Comparison of ENCODE assay signal across 16 mouse cellular contexts in the genomic region with DNA sequence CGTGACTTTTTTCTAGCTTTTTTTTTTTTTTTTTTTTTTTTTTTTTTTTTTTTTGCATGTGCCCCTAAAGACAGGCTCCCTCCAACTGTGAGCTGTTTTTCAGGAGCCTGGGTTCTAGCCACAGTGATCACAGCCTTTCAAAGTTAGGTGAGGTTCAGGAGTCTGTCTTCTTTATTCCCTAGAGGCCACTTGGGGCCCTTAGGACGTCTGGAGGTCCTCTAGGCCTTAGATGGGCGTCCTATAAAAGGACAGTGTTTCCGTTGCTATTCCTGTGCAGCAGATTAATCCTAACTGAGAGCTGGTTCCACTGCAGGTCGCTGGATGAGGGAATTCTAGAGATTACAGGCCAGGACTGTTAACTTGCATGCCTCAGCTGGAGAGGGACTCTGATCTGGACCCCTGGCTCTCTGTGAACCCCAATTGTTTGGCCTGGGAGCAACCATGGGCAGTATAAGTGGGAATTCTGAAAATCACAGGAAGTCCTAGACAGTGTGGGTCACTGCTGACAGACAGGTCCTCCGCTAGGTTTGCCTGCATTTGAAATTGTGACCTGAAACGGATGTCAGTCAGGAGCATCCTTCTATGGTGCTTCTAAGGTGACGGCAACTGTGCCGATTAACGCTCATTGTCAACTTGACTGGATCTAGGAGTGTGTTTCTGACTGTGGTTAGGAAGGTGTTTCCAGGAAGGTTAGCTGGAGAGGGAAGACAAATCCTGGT. TPM values are rescaled to one million over a fixed set of nuclear protein-coding genes. Genes with fewer than 3 reads are reported as not detected.
DNase-seq lines count a peak whose midpoint lies in the region; ATAC-seq and TF ChIP-seq lines count a peak whose summit lies in the region.
"Had no signal": no experiment of that assay in that cellular context is flagged by ENCODE, and none has a peak within 500 bp of the region (broad histone marks: within the 10 kb centered on the region; RNA-seq: fewer than 3 reads in every experiment).

No protein-coding gene starts in this region.

- no peak overlapping the region for H3K4me3 ChIP-seq in heart, embryonic 14.5 days (ENCODE audit: control insufficient read depth in 1 of 2, insufficient read depth in 1 of 2, low read depth in 1 of 2, low read length in 2 of 2)
- no peak overlapping the region for H3K4me3 ChIP-seq in lung, embryonic 15.5 days
- no peak overlapping the region for H3K4me3 ChIP-seq in lung, adult 2 months (replicated peaks; ENCODE audit: extremely low read depth, low read depth, low read length)
- no peak overlapping the region for H3K4me3 ChIP-seq in embryonic facial prominence, embryonic 13.5 days
- H3K4me3 ChIP-seq: layer of hippocampus, adult 2 months; liver, embryonic 15.5 days; stomach, embryonic 15.5 days had no signal

- TF ChIP-seq POLR2A in lung, adult 2 months (IDR thresholded peaks at IDR 0.05; ENCODE audit: borderline replicate concordance, extremely low read depth, low read depth, low read length), result no peak

- no peak for DNase-seq in heart, postnatal 4 days
- no peak for DNase-seq in lung, adult 2 months
- peak; percentile 22 for DNase-seq in ES-CJ7 (ENCODE audit: low read depth, low spot score)
- DNase-seq in urinary bladder, adult 2 months (ENCODE audit: low spot score), result no peak
- DNase-seq: cerebellum, adult 11-12 months; kidney, adult 9 months; thymus, postnatal 14 days had no signal

- peak overlapping the region; percentile 26 for H3K4me2 ChIP-seq in heart, embryonic 14.5 days (ENCODE audit: low read length)
- peak overlapping the region; percentile 38 for H3K4me2 ChIP-seq in lung, embryonic 15.5 days
- H3K4me2 ChIP-seq in embryonic facial prominence, embryonic 13.5 days, result peak overlapping the region; percentile 40; the same call in 1 of the 2 replicates
- H3K4me2 ChIP-seq: liver, embryonic 15.5 days; stomach, embryonic 15.5 days had no signal

- no peak overlapping the region for H3K27ac ChIP-seq in heart, embryonic 14.5 days (replicated peaks in 1 of 2; ENCODE audit: control insufficient read depth in 1 of 2, insufficient read depth in 1 of 2, low read depth in 2 of 2, low read length in 2 of 2)
- H3K27ac ChIP-seq in lung, embryonic 15.5 days, result no peak overlapping the region
- no peak overlapping the region for H3K27ac ChIP-seq in embryonic facial prominence, embryonic 13.5 days
- H3K27ac ChIP-seq: layer of hippocampus, adult 2 months; liver, embryonic 15.5 days; stomach, embryonic 15.5 days had no signal

- H3K36me3 ChIP-seq in heart, embryonic 14.5 days (ENCODE audit: control insufficient read depth, insufficient read depth, low read length), result no peaks in the 10 kb centered on the region
- no peaks in the 10 kb centered on the region for H3K36me3 ChIP-seq in lung, embryonic 15.5 days
- no peaks in the 10 kb centered on the region for H3K36me3 ChIP-seq in embryonic facial prominence, embryonic 13.5 days
- H3K36me3 ChIP-seq: liver, embryonic 15.5 days; stomach, embryonic 15.5 days had no signal

- H3K27me3 ChIP-seq in heart, embryonic 14.5 days (ENCODE audit: control insufficient read depth, insufficient read depth, low read length), result peaks cover 45% of the 10 kb centered on the region
- peaks cover 45% of the 10 kb centered on the region for H3K27me3 ChIP-seq in lung, embryonic 15.5 days
- peaks cover 71% of the 10 kb centered on the region for H3K27me3 ChIP-seq in embryonic facial prominence, embryonic 13.5 days

- ATAC-seq in heart, embryonic 14.5 days (ENCODE audit: insufficient number of reproducible peaks, insufficient read depth, low FRiP score, low read depth), result no peak
- no peak for ATAC-seq in lung, embryonic 15.5 days (ENCODE audit: borderline replicate concordance, extremely low read depth, low FRiP score, low TSS enrichment)
- ATAC-seq in embryonic facial prominence, embryonic 13.5 days (ENCODE audit: insufficient number of reproducible peaks, insufficient read depth, low FRiP score, low TSS enrichment, low read depth), result no peak
- ATAC-seq: CD4-positive, CD25-positive, alpha-beta regulatory T cell, adult 4 months had no signal

- WGBS in heart, embryonic 14.5 days, result 13% methylated on average over 10 of the region's 10 CpGs
- WGBS in lung, embryonic 15.5 days, result 24% methylated on average over 10 of the region's 10 CpGs
- WGBS in lung, adult 2 months, result 37% methylated on average over 10 of the region's 10 CpGs
- WGBS in embryonic facial prominence, embryonic 13.5 days, result 16% methylated on average over 10 of the region's 10 CpGs

- TF ChIP-seq CTCF in lung, adult 2 months (IDR thresholded peaks at IDR 0.05; ENCODE audit: insufficient read depth, low read length), result no peak

- peaks cover 9 to 12% of the 10 kb centered on the region in 2 experiments for H3K4me1 ChIP-seq in heart, embryonic 14.5 days (ENCODE audit: control insufficient read depth in 2 of 2, insufficient read depth in 2 of 2, low read length in 2 of 2)
- peaks cover 19% of the 10 kb centered on the region; the same call in 1 of the 2 replicates for H3K4me1 ChIP-seq in lung, embryonic 15.5 days
- H3K4me1 ChIP-seq in lung, adult 2 months (ENCODE audit: control insufficient read depth, insufficient read depth, low read length), result no peaks in the 10 kb centered on the region
- peaks cover 8% of the 10 kb centered on the region for H3K4me1 ChIP-seq in embryonic facial prominence, embryonic 13.5 days
- H3K4me1 ChIP-seq: liver, embryonic 15.5 days had no signal

- H3K9ac ChIP-seq in heart, embryonic 14.5 days (ENCODE audit: low read length), result no peak overlapping the region
- no peak overlapping the region for H3K9ac ChIP-seq in lung, embryonic 15.5 days
- 0 out of 2 replicates have a peak overlapping the region, but pooled peaks have one; percentile 6 for H3K9ac ChIP-seq in embryonic facial prominence, embryonic 13.5 days
- H3K9ac ChIP-seq: liver, embryonic 15.5 days; stomach, embryonic 15.5 days had no signal

- no peaks in the 10 kb centered on the region for H3K9me3 ChIP-seq in heart, embryonic 14.5 days (ENCODE audit: control insufficient read depth, low read length)
- no peaks in the 10 kb centered on the region for H3K9me3 ChIP-seq in lung, embryonic 15.5 days
- H3K9me3 ChIP-seq in embryonic facial prominence, embryonic 13.5 days, result no peaks in the 10 kb centered on the region
- H3K9me3 ChIP-seq: liver, embryonic 15.5 days; stomach, embryonic 15.5 days had no signal

RNA-seq across cellular contexts. Expression of a gene that starts 51.2 kb away (rescaled TPM):
- not detected in 2 replicates for polyA plus RNA-seq in heart, embryonic 14.5 days (2014; fragmentation: Nextera tagmentation; extraction: Ambion mirVana)
- total RNA-seq in heart, postnatal 4 days (2021), result not detected
- not detected in 2 replicates for polyA plus RNA-seq in lung, embryonic 15.5 days (2015; fragmentation: Nextera tagmentation; extraction: Ambion mirVana)
- not detected in 2 replicates for polyA plus RNA-seq in lung, adult 2 months (2012; rRNA removed)
- 0.28 and 0.44 TPM in 2 replicates for polyA plus RNA-seq in embryonic facial prominence, embryonic 13.5 days (2015; fragmentation: Nextera tagmentation; extraction: Ambion mirVana)
- polyA plus RNA-seq in urinary bladder, adult 2 months (2012; rRNA removed), result not detected in 2 replicates
- total RNA-seq: common myeloid progenitor, adult 5-6 weeks; layer of hippocampus, adult 2 months; megakaryocyte-erythroid progenitor cell, adult 5-6 weeks had no signal
- polyA plus RNA-seq: CD4-positive, CD25-positive, alpha-beta regulatory T cell, adult 4 months had no signal
